Mouse (Mus musculus) C2C12 (cell line): ENCODE data around the gene Fam53b. TPM values are rescaled to one million over a fixed set of nuclear protein-coding genes. Genes with fewer than 3 reads are reported as not detected.

Experiments
- H3K27me3 ChIP-seq: one replicate; pipeline ENCODE4 v1.6.1; 2011; ENCODE audit not compliant: control insufficient read depth, insufficient read depth, insufficient read length
- H3K36me3 ChIP-seq: one replicate; pipeline ENCODE4 v1.6.1; 2011; ENCODE audit not compliant: control insufficient read depth, insufficient read depth
- H3K4me3 ChIP-seq: one replicate; pipeline ENCODE4 v1.5.1; 2011; ENCODE audit warnings: mild to moderate bottlenecking, control low read depth; ENCODE audit not compliant: poor library complexity, insufficient read depth, severe bottlenecking
- H3K79me2 ChIP-seq: one replicate; pipeline ENCODE4 v1.6.1; 2011; ENCODE audit not compliant: control insufficient read depth, insufficient read depth
- H3K79me3 ChIP-seq: one replicate; pipeline ENCODE4 v1.6.1; 2011; ENCODE audit warnings: low read depth, control low read depth
- H3ac ChIP-seq: one replicate; pipeline ENCODE3; 2011; ENCODE audit warnings: low read depth; ENCODE audit not compliant: control insufficient read depth, insufficient read length
- CEBPB ChIP-seq: IDR thresholded peaks from one replicate; pipeline ENCODE4 v1.6.1; 2011; ENCODE audit warnings: low read depth, mild to moderate bottlenecking, control low read depth, moderate library complexity
- CTCF ChIP-seq: IDR thresholded peaks from one replicate; pipeline ENCODE4 v1.5.1; 2011; ENCODE audit not compliant: control insufficient read depth, insufficient read depth, insufficient read length
- FOSL1 ChIP-seq: IDR thresholded peaks from one replicate; pipeline ENCODE4 v1.8.0; 2011; ENCODE audit warnings: mild to moderate bottlenecking, low read length; ENCODE audit not compliant: poor library complexity, insufficient read depth, severe bottlenecking
- MAX ChIP-seq: IDR thresholded peaks from one replicate; pipeline ENCODE4 v1.6.1; 2011; ENCODE audit warnings: mild to moderate bottlenecking, control low read depth
- MYOD1 ChIP-seq: IDR thresholded peaks from one replicate; pipeline ENCODE4 v1.6.1; 2011; ENCODE audit warnings: low read depth; ENCODE audit not compliant: control insufficient read depth, insufficient read length
- MYOG ChIP-seq: IDR thresholded peaks from one replicate; pipeline ENCODE4 v1.6.1; 2011; ENCODE audit not compliant: control insufficient read depth, insufficient read length; ENCODE audit errors: extremely low read depth
- USF1 ChIP-seq: IDR thresholded peaks from one replicate; pipeline ENCODE4 v1.6.1; 2011; ENCODE audit warnings: low read depth, mild to moderate bottlenecking, control low read depth, moderate library complexity
- polyA plus RNA-seq: library from polyadenylated mRNA; unstranded; fragments of >200 nt; fragmentation: generic; extraction: Trizol; gene quantifications from one replicate; pipeline ENCODE4 v1.2.1, GENCODE M21; 2012; ENCODE audit warnings: missing spikeins

Gene Fam53b
- polyA plus RNA-seq, 1 experiment, result 3.2 TPM

GRCm38 (mm10) chr7:132702492-132703070 is 111.1 kb downstream of the Fam53b start:
- no peaks in the 10 kb centered on the region for H3K79me3 ChIP-seq
- H3K36me3 ChIP-seq, result no peaks in the 10 kb centered on the region
- H3K79me2 ChIP-seq, result no peaks in the 10 kb centered on the region
- TF ChIP-seq MYOG (no peak), CTCF (no peak), MAX (no peak), FOSL1 (no peak), CEBPB (no peak), USF1 (no peak), MYOD1 (no peak)
- no peaks in the 10 kb centered on the region for H3K27me3 ChIP-seq
- H3K4me3 ChIP-seq, result no peak overlapping the region
- no peak overlapping the region for H3ac ChIP-seq

- TF ChIP-seq MAX, result no peak
- no peaks in the 10 kb centered on the region for H3K79me3 ChIP-seq
- H3K36me3 ChIP-seq, result no peaks in the 10 kb centered on the region
- H3K27me3 ChIP-seq, result no peaks in the 10 kb centered on the region
- H3K4me3 ChIP-seq, result no peak overlapping the region
- no peaks in the 10 kb centered on the region for H3K79me2 ChIP-seq
- H3ac ChIP-seq, result no peak overlapping the region
Observed at GRCm38 (mm10) chr7:132702024-132702423, 111.7 kb downstream of the Fam53b start.

DNA sequence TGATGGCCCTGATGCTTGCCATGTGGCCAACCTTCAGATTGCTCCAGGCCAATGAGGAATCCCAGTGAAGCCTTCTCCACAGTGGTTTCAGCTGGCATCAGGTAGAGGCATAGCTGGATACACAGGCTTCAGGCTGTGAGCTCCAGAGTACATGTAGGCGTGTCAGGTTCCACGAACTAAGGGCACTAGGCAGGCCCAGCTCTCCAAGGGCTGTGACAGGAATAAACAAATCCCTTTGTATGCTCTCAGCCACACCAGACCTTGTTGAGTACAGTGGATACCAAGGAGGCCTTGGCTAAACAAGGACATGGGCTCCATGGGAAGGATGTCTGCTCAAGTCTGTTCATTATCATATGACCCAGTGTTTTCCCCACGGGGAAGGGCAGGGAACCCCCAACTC is 112.3 kb downstream of the Fam53b start:
- H3ac ChIP-seq, result no peak overlapping the region
- H3K79me2 ChIP-seq, result no peaks in the 10 kb centered on the region
- no peaks in the 10 kb centered on the region for H3K36me3 ChIP-seq
- no peak for TF ChIP-seq MYOG
- TF ChIP-seq CEBPB, result no peak
- no peak for TF ChIP-seq USF1
- no peak for TF ChIP-seq FOSL1
- TF ChIP-seq MAX, result no peak
- TF ChIP-seq MYOD1, result no peak
- TF ChIP-seq CTCF, result no peak
- H3K27me3 ChIP-seq, result no peaks in the 10 kb centered on the region
- H3K4me3 ChIP-seq, result no peak overlapping the region
- no peaks in the 10 kb centered on the region for H3K79me3 ChIP-seq

- H3K36me3 ChIP-seq, result no peaks in the 10 kb centered on the region
- no peak overlapping the region for H3ac ChIP-seq
- no peak for TF ChIP-seq MAX
- no peak for TF ChIP-seq MYOD1
- no peak for TF ChIP-seq CTCF
- TF ChIP-seq FOSL1, result no peak
- no peak for TF ChIP-seq USF1
- no peak for TF ChIP-seq CEBPB
- no peak for TF ChIP-seq MYOG
- H3K27me3 ChIP-seq, result no peaks in the 10 kb centered on the region
- no peaks in the 10 kb centered on the region for H3K79me2 ChIP-seq
- no peaks in the 10 kb centered on the region for H3K79me3 ChIP-seq
- H3K4me3 ChIP-seq, result no peak overlapping the region
Observed at GRCm38 (mm10) chr7:132700107-132700506, 113.6 kb downstream of the Fam53b start.

- no peak overlapping the region for H3K4me3 ChIP-seq
- H3K79me3 ChIP-seq, result no peaks in the 10 kb centered on the region
- H3K36me3 ChIP-seq, result no peaks in the 10 kb centered on the region
- H3K27me3 ChIP-seq, result no peaks in the 10 kb centered on the region
- TF ChIP-seq CEBPB (no peak), FOSL1 (no peak), MYOD1 (no peak), MYOG (no peak), CTCF (no peak), USF1 (no peak), MAX (no peak)
- H3K79me2 ChIP-seq, result no peaks in the 10 kb centered on the region
- H3ac ChIP-seq, result no peak overlapping the region
Observed at GRCm38 (mm10) chr7:132699639-132700038, 114.0 kb downstream of the Fam53b start.

DNA sequence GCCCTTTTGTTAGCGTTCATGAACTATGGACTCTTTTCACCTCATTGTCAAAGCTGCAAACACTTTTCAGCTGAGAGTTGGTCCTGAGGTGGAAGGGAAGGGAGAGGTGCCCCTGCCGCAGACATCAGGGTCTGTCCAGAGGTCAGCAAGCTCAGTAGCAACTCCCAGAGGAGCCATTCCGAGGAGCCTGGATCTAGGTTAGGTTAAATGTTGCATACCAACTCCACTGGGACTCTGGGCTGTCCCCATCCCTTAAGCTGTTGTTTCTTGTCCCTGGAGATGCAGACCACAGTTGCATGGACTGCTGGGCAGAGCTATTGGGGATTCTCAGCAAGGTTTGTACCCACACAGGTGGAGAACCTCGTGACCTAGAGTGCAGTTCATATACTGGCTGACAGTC is 114.5 kb downstream of the Fam53b start:
- TF ChIP-seq FOSL1, result no peak
- no peak for TF ChIP-seq MYOG
- TF ChIP-seq MYOD1, result no peak
- Histone ChIP-seq H3K79me2 (no peaks in the 10 kb centered on the region), H3K36me3 (no peaks in the 10 kb centered on the region), H3K27me3 (no peaks in the 10 kb centered on the region), H3ac (no peak overlapping the region), H3K4me3 (no peak overlapping the region), H3K79me3 (no peaks in the 10 kb centered on the region)
